Mouse (Mus musculus): ENCODE data around the gene Olfr735. TPM values are rescaled to one million over a fixed set of nuclear protein-coding genes. Genes with fewer than 3 reads are reported as not detected.

Olfr735 gene
- not detected in 2 replicates for polyA plus RNA-seq (2015; fragmentation: Nextera tagmentation; extraction: Ambion mirVana)

- ATAC-seq = peak; percentile 58
- Histone ChIP-seq H3K27ac (ENCODE audit: low read depth, low read length) (no peak within 1 kb of the TSS), H3K27me3 (replicated peaks; ENCODE audit: control insufficient read depth, insufficient read depth, low read length) (no peaks in the 10 kb centered on the region), H3K4me1 (ENCODE audit: control insufficient read depth, insufficient read depth, low read depth, low read length) (no peaks in the 10 kb centered on the region), H3K9ac (ENCODE audit: low read depth, low read length) (no peak within 1 kb of the TSS), H3K4me2 (ENCODE audit: low read length) (no peak within 1 kb of the TSS), H3K36me3 (ENCODE audit: control insufficient read depth, insufficient read depth, low read length) (no peaks in the 10 kb centered on the region), H3K9me3 (ENCODE audit: control insufficient read depth, low read length) (no peaks in the 10 kb centered on the region), H3K4me3 (ENCODE audit: low read length) (no peak within 1 kb of the TSS)
- WGBS = 86% methylated on average over 2 of the region's 2 CpGs
These were observed at the start of gene Olfr735 for GRCm38 (mm10) chr14:50348796-50349195. Gene Olfr735 (minus strand): TSS chr14:50348872.

GRCm38 (mm10) chr14:50380863-50381262 is 32.2 kb upstream of the Olfr735 start, which contains the start of gene Olfr736:
Gene Olfr736 (plus strand): TSS chr14:50381163.
- no peaks in the 10 kb centered on the region for H3K9me3 ChIP-seq (ENCODE audit: control insufficient read depth, low read length)
- H3K27me3 ChIP-seq (replicated peaks; ENCODE audit: control insufficient read depth, insufficient read depth, low read length) = no peaks in the 10 kb centered on the region
- no peak within 1 kb of the TSS for H3K27ac ChIP-seq (ENCODE audit: low read depth, low read length)
- WGBS = 90% methylated on average over 2 of the region's 2 CpGs
- H3K4me2 ChIP-seq (ENCODE audit: low read length) = no peak within 1 kb of the TSS
- ATAC-seq = no peak
- no peaks in the 10 kb centered on the region for H3K36me3 ChIP-seq (ENCODE audit: control insufficient read depth, insufficient read depth, low read length)
- H3K4me3 ChIP-seq (ENCODE audit: low read length) = no peak within 1 kb of the TSS
- no peak within 1 kb of the TSS for H3K9ac ChIP-seq (ENCODE audit: low read depth, low read length)
- H3K4me1 ChIP-seq (ENCODE audit: control insufficient read depth, insufficient read depth, low read depth, low read length) = no peaks in the 10 kb centered on the region

- 88% methylated on average over 2 of the region's 2 CpGs for WGBS
- H3K36me3 ChIP-seq (ENCODE audit: control insufficient read depth, insufficient read depth, low read length) = no peaks in the 10 kb centered on the region
- no peak overlapping the region for H3K9ac ChIP-seq (ENCODE audit: low read depth, low read length)
- H3K4me3 ChIP-seq (ENCODE audit: low read length) = no peak overlapping the region
- no peaks in the 10 kb centered on the region for H3K4me1 ChIP-seq (ENCODE audit: control insufficient read depth, insufficient read depth, low read depth, low read length)
- no peaks in the 10 kb centered on the region for H3K9me3 ChIP-seq (ENCODE audit: control insufficient read depth, low read length)
- H3K27me3 ChIP-seq (replicated peaks; ENCODE audit: control insufficient read depth, insufficient read depth, low read length) = no peaks in the 10 kb centered on the region
- no peak for ATAC-seq
- H3K4me2 ChIP-seq (ENCODE audit: low read length) = no peak overlapping the region
- no peak overlapping the region for H3K27ac ChIP-seq (ENCODE audit: low read depth, low read length)
These were observed 14.9 kb upstream of the Olfr735 start for GRCm38 (mm10) chr14:50363561-50363960.

GRCm38 (mm10) chr14:50360480-50360879 is 11.8 kb upstream of the Olfr735 start:
- Histone ChIP-seq H3K27ac (ENCODE audit: low read depth, low read length) (no peak overlapping the region), H3K4me1 (ENCODE audit: control insufficient read depth, insufficient read depth, low read depth, low read length) (no peaks in the 10 kb centered on the region), H3K4me2 (ENCODE audit: low read length) (no peak overlapping the region), H3K9me3 (ENCODE audit: control insufficient read depth, low read length) (no peaks in the 10 kb centered on the region), H3K4me3 (ENCODE audit: low read length) (no peak overlapping the region), H3K27me3 (replicated peaks; ENCODE audit: control insufficient read depth, insufficient read depth, low read length) (no peaks in the 10 kb centered on the region), H3K9ac (ENCODE audit: low read depth, low read length) (no peak overlapping the region), H3K36me3 (ENCODE audit: control insufficient read depth, insufficient read depth, low read length) (no peaks in the 10 kb centered on the region)
- ATAC-seq = no peak
- WGBS = 90% methylated on average over 3 of the region's 3 CpGs

GRCm38 (mm10) chr14:50357593-50357992 is 8.9 kb upstream of the Olfr735 start, which contains the start of gene Tlr11:
Gene Tlr11 (plus strand): TSS chr14:50357914.
- WGBS = 96% methylated on average over 2 of the region's 2 CpGs

GRCm38 (mm10) chr14:50356725-50357124 is 8.1 kb upstream of the Olfr735 start:
- no peak for ATAC-seq
- H3K4me2 ChIP-seq (ENCODE audit: low read length) = no peak overlapping the region
- H3K4me3 ChIP-seq (ENCODE audit: low read length) = no peak overlapping the region
- no peaks in the 10 kb centered on the region for H3K36me3 ChIP-seq (ENCODE audit: control insufficient read depth, insufficient read depth, low read length)
- no peak overlapping the region for H3K27ac ChIP-seq (ENCODE audit: low read depth, low read length)
- no peaks in the 10 kb centered on the region for H3K27me3 ChIP-seq (replicated peaks; ENCODE audit: control insufficient read depth, insufficient read depth, low read length)
- H3K4me1 ChIP-seq (ENCODE audit: control insufficient read depth, insufficient read depth, low read depth, low read length) = no peaks in the 10 kb centered on the region
- H3K9me3 ChIP-seq (ENCODE audit: control insufficient read depth, low read length) = no peaks in the 10 kb centered on the region
- H3K9ac ChIP-seq (ENCODE audit: low read depth, low read length) = no peak overlapping the region
- 86% methylated on average over 2 of the region's 2 CpGs for WGBS

More at GRCm38 (mm10) chr14:50357593-50357992, 8.9 kb upstream of the Olfr735 start, which contains the start of gene Tlr11:
- no peak for ATAC-seq
- no peaks in the 10 kb centered on the region for H3K36me3 ChIP-seq (ENCODE audit: control insufficient read depth, insufficient read depth, low read length)
- no peak within 1 kb of the TSS for H3K4me3 ChIP-seq (ENCODE audit: low read length)
- no peaks in the 10 kb centered on the region for H3K4me1 ChIP-seq (ENCODE audit: control insufficient read depth, insufficient read depth, low read depth, low read length)
- no peak within 1 kb of the TSS for H3K27ac ChIP-seq (ENCODE audit: low read depth, low read length)
- H3K4me2 ChIP-seq (ENCODE audit: low read length) = no peak within 1 kb of the TSS
- no peak within 1 kb of the TSS for H3K9ac ChIP-seq (ENCODE audit: low read depth, low read length)
- no peaks in the 10 kb centered on the region for H3K9me3 ChIP-seq (ENCODE audit: control insufficient read depth, low read length)
- no peaks in the 10 kb centered on the region for H3K27me3 ChIP-seq (replicated peaks; ENCODE audit: control insufficient read depth, insufficient read depth, low read length)

GRCm38 (mm10) chr14:50352438-50352837 is 3.8 kb upstream of the Olfr735 start:
- no peaks in the 10 kb centered on the region for H3K9me3 ChIP-seq (ENCODE audit: control insufficient read depth, low read length)
- H3K4me1 ChIP-seq (ENCODE audit: control insufficient read depth, insufficient read depth, low read depth, low read length) = no peaks in the 10 kb centered on the region
- H3K4me2 ChIP-seq (ENCODE audit: low read length) = no peak overlapping the region
- ATAC-seq = no peak
- no peak overlapping the region for H3K9ac ChIP-seq (ENCODE audit: low read depth, low read length)
- H3K4me3 ChIP-seq (ENCODE audit: low read length) = no peak overlapping the region
- no peaks in the 10 kb centered on the region for H3K27me3 ChIP-seq (replicated peaks; ENCODE audit: control insufficient read depth, insufficient read depth, low read length)
- WGBS = 28% methylated on average over 3 of the region's 3 CpGs
- H3K36me3 ChIP-seq (ENCODE audit: control insufficient read depth, insufficient read depth, low read length) = no peaks in the 10 kb centered on the region
- no peak overlapping the region for H3K27ac ChIP-seq (ENCODE audit: low read depth, low read length)

GRCm38 (mm10) chr14:50326661-50327060 is 22.0 kb downstream of the Olfr735 start, which contains the start of gene Olfr734:
Gene Olfr734 (minus strand): TSS chr14:50326761.
- H3K4me2 ChIP-seq (ENCODE audit: low read length) = no peak within 1 kb of the TSS
- no peak within 1 kb of the TSS for H3K4me3 ChIP-seq (ENCODE audit: low read length)
- H3K9ac ChIP-seq (ENCODE audit: low read depth, low read length) = no peak within 1 kb of the TSS
- 80% methylated on average over 1 of the region's 1 CpGs for WGBS
- no peaks in the 10 kb centered on the region for H3K9me3 ChIP-seq (ENCODE audit: control insufficient read depth, low read length)
- ATAC-seq = no peak
- H3K27ac ChIP-seq (ENCODE audit: low read depth, low read length) = no peak within 1 kb of the TSS
- no peaks in the 10 kb centered on the region for H3K36me3 ChIP-seq (ENCODE audit: control insufficient read depth, insufficient read depth, low read length)
- H3K4me1 ChIP-seq (ENCODE audit: control insufficient read depth, insufficient read depth, low read depth, low read length) = no peaks in the 10 kb centered on the region
- no peaks in the 10 kb centered on the region for H3K27me3 ChIP-seq (replicated peaks; ENCODE audit: control insufficient read depth, insufficient read depth, low read length)

- ATAC-seq = no peak
- no peak within 1 kb of the TSS for H3K4me3 ChIP-seq (ENCODE audit: low read length)
- no peaks in the 10 kb centered on the region for H3K4me1 ChIP-seq (ENCODE audit: control insufficient read depth, insufficient read depth, low read depth, low read length)
- no peak within 1 kb of the TSS for H3K27ac ChIP-seq (ENCODE audit: low read depth, low read length)
- H3K36me3 ChIP-seq (ENCODE audit: control insufficient read depth, insufficient read depth, low read length) = no peaks in the 10 kb centered on the region
- H3K9me3 ChIP-seq (ENCODE audit: control insufficient read depth, low read length) = no peaks in the 10 kb centered on the region
- H3K4me2 ChIP-seq (ENCODE audit: low read length) = no peak within 1 kb of the TSS
- no peaks in the 10 kb centered on the region for H3K27me3 ChIP-seq (replicated peaks; ENCODE audit: control insufficient read depth, insufficient read depth, low read length)
- H3K9ac ChIP-seq (ENCODE audit: low read depth, low read length) = no peak within 1 kb of the TSS
These were observed 47.2 kb downstream of the Olfr735 start, which contains the start of gene Olfr733 for GRCm38 (mm10) chr14:50301422-50301821. Gene Olfr733 (minus strand): TSS chr14:50301522.
